Mouse (Mus musculus): Measurements from ENCODE around the gene Ttll5. TPM values are rescaled to one million over a fixed set of nuclear protein-coding genes. Genes with fewer than 3 reads are reported as not detected.

Ttll5 gene
- polyA plus RNA-seq, 1 experiment from 2014 or later, result 3.7 TPM

- H3K4me2 ChIP-seq (replicated peaks; ENCODE audit: low read depth), result no peak overlapping the region
- H3K9ac ChIP-seq (ENCODE audit: low read length), result no peak overlapping the region; the same call in 1 of the 2 replicates
- 64% methylated on average over 8 of the region's 8 CpGs for WGBS
- no peaks in the 10 kb centered on the region for H3K27me3 ChIP-seq (ENCODE audit: control insufficient read depth, insufficient read depth, low read length)
- peak; percentile 77 for ATAC-seq (ENCODE audit: low FRiP score, low TSS enrichment)
- H3K36me3 ChIP-seq (ENCODE audit: control insufficient read depth, insufficient read depth, low read length), result no peaks in the 10 kb centered on the region; the same call in 1 of the 2 replicates
- TF ChIP-seq EP300 (optimal IDR thresholded peaks at IDR 0.05), result no peak
- TF ChIP-seq CTCF (IDR thresholded peaks at IDR 0.05; ENCODE audit: low read depth), result no peak
- H3K27ac ChIP-seq (replicated peaks), result 0 out of 2 replicates have a peak overlapping the region, but pooled peaks have one; percentile 24
- no peak overlapping the region for H3K4me3 ChIP-seq (ENCODE audit: low read depth, low read length)
- DNase-seq (ENCODE audit: low spot score), result peak; percentile 44
- H3K9me3 ChIP-seq (ENCODE audit: control insufficient read depth, low read length), result no peaks in the 10 kb centered on the region
- no peaks in the 10 kb centered on the region for H3K4me1 ChIP-seq (replicated peaks; ENCODE audit: control insufficient read depth, insufficient read depth)
These were observed 55.3 kb downstream of the Ttll5 start for GRCm38 (mm10) chr12:85879631-85880314.

- Histone ChIP-seq H3K4me3 (ENCODE audit: low read depth, low read length) (no peak overlapping the region), H3K27ac (replicated peaks) (no peak overlapping the region), H3K4me1 (replicated peaks; ENCODE audit: control insufficient read depth, insufficient read depth) (no peaks in the 10 kb centered on the region), H3K9ac (ENCODE audit: low read length) (no peak overlapping the region), H3K4me2 (replicated peaks; ENCODE audit: low read depth) (no peak overlapping the region), H3K36me3 (ENCODE audit: control insufficient read depth, insufficient read depth, low read length) (no peaks in the 10 kb centered on the region; the same call in 1 of the 2 replicates), H3K27me3 (ENCODE audit: control insufficient read depth, insufficient read depth, low read length) (no peaks in the 10 kb centered on the region), H3K9me3 (ENCODE audit: control insufficient read depth, low read length) (no peaks in the 10 kb centered on the region)
- ATAC-seq (ENCODE audit: low FRiP score, low TSS enrichment) (no peak), DNase-seq (ENCODE audit: low spot score) (no peak)
- 89% methylated on average over 3 of the region's 3 CpGs for WGBS
- TF ChIP-seq CTCF (IDR thresholded peaks at IDR 0.05; ENCODE audit: low read depth) (no peak), EP300 (optimal IDR thresholded peaks at IDR 0.05) (no peak)
These were observed 60.6 kb downstream of the Ttll5 start for GRCm38 (mm10) chr12:85885024-85885423.

DNA sequence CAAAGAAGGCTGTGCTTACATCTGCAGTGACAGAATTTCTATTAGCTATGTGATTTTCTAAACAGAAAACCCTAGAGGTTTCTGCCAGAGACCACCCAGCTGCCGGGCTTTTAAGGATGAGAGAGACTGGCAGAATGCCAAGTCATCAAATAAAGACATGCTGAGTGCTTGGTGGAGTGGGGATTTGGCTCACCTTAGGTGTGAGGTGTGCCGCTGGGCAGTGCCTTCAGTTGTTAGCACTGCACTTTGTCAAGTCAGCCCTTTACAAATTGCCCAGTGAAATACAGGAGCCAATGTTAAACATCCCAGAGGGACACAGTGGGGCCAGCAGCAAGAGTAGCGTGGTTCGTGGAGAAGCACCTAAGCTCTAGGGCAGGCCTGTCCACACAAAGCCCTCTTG is 65.6 kb downstream of the Ttll5 start:
- H3K4me3 ChIP-seq (ENCODE audit: low read depth, low read length), result no peak overlapping the region
- H3K4me2 ChIP-seq (replicated peaks; ENCODE audit: low read depth), result no peak overlapping the region
- no peaks in the 10 kb centered on the region for H3K9me3 ChIP-seq (ENCODE audit: control insufficient read depth, low read length)
- 0 out of 2 replicates have a peak, but pooled peaks cover 4% of the 10 kb centered on the region for H3K36me3 ChIP-seq (ENCODE audit: control insufficient read depth, insufficient read depth, low read length)
- no peak for DNase-seq (ENCODE audit: low spot score)
- TF ChIP-seq CTCF (IDR thresholded peaks at IDR 0.05; ENCODE audit: low read depth) (no peak), EP300 (optimal IDR thresholded peaks at IDR 0.05) (no peak)
- no peak overlapping the region for H3K9ac ChIP-seq (ENCODE audit: low read length)
- H3K4me1 ChIP-seq (replicated peaks; ENCODE audit: control insufficient read depth, insufficient read depth), result no peaks in the 10 kb centered on the region
- ATAC-seq (ENCODE audit: low FRiP score, low TSS enrichment), result peak; percentile 42; the same call in 1 of the 2 replicates
- H3K27ac ChIP-seq (replicated peaks), result 0 out of 2 replicates have a peak overlapping the region, but pooled peaks have one; percentile 49
- no peaks in the 10 kb centered on the region for H3K27me3 ChIP-seq (ENCODE audit: control insufficient read depth, insufficient read depth, low read length)
- 31% methylated on average over 4 of the region's 4 CpGs for WGBS

DNA sequence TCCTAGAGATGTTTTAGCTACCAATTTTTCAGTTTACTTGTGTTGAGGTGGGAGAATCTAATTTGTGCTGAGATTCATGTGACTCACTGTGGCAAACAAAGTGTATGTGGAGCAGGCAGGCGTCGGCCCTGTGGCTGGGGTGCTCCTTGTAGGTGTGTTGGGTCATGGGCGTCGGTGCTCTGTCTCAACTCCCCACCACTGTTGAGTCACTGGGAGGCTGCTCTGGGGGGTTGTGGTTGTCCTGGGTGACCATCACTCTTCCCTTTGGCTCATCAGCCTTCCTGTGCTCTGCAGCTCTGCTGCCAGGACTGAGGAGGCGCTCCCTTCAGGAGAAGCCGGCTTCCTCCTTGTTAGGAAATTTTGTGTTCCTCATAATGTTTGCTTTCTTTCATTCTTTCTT is 79.5 kb downstream of the Ttll5 start:
- no peaks in the 10 kb centered on the region for H3K36me3 ChIP-seq (ENCODE audit: control insufficient read depth, insufficient read depth, low read length)

GRCm38 (mm10) chr12:85905666-85906065 is 81.2 kb downstream of the Ttll5 start:
- no peak for TF ChIP-seq EP300 (optimal IDR thresholded peaks at IDR 0.05)
- TF ChIP-seq CTCF (IDR thresholded peaks at IDR 0.05; ENCODE audit: low read depth), result no peak
- Histone ChIP-seq H3K27ac (replicated peaks) (no peak overlapping the region), H3K4me1 (replicated peaks; ENCODE audit: control insufficient read depth, insufficient read depth) (no peaks in the 10 kb centered on the region), H3K27me3 (ENCODE audit: control insufficient read depth, insufficient read depth, low read length) (no peaks in the 10 kb centered on the region), H3K9me3 (ENCODE audit: control insufficient read depth, low read length) (no peaks in the 10 kb centered on the region), H3K36me3 (ENCODE audit: control insufficient read depth, insufficient read depth, low read length) (no peaks in the 10 kb centered on the region), H3K4me3 (ENCODE audit: low read depth, low read length) (no peak overlapping the region), H3K4me2 (replicated peaks; ENCODE audit: low read depth) (no peak overlapping the region), H3K9ac (ENCODE audit: low read length) (no peak overlapping the region)
- ATAC-seq (ENCODE audit: low FRiP score, low TSS enrichment) (no peak), DNase-seq (ENCODE audit: low spot score) (no peak)
- WGBS, result 94% methylated on average over 2 of the region's 2 CpGs

More for the DNA sequence above, 79.5 kb downstream of the Ttll5 start:
- Histone ChIP-seq H3K9me3 (ENCODE audit: control insufficient read depth, low read length) (no peaks in the 10 kb centered on the region), H3K9ac (ENCODE audit: low read length) (no peak overlapping the region), H3K4me3 (ENCODE audit: low read depth, low read length) (no peak overlapping the region), H3K4me1 (replicated peaks; ENCODE audit: control insufficient read depth, insufficient read depth) (no peaks in the 10 kb centered on the region), H3K27me3 (ENCODE audit: control insufficient read depth, insufficient read depth, low read length) (no peaks in the 10 kb centered on the region), H3K27ac (replicated peaks) (no peak overlapping the region), H3K4me2 (replicated peaks; ENCODE audit: low read depth) (no peak overlapping the region)
- ATAC-seq (ENCODE audit: low FRiP score, low TSS enrichment) (peak; percentile 71; the same call in 1 of the 2 replicates), DNase-seq (ENCODE audit: low spot score) (peak; percentile 50)
- no peak for TF ChIP-seq EP300 (optimal IDR thresholded peaks at IDR 0.05)
- TF ChIP-seq CTCF (IDR thresholded peaks at IDR 0.05; ENCODE audit: low read depth), result no peak
- WGBS, result 63% methylated on average over 6 of the region's 6 CpGs

DNA sequence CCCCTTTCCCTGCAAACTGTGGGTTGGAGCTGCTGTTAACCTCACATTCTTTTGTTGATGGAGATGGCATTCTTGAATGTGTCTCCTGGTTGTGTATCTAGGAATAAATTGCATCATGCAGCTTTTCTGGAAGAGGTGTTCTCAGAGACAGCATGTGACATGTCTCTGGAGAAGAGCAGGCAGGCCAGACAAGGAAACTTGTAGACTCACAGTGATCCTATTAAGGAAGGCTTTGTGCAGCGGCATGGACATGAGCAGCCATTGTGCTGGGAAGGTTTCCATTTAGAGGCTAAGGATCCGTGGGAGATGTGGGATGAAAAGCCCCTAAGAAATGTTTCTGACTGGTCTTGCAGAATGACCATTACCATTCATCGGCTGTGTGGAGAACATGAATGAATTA is 83.4 kb downstream of the Ttll5 start:
- WGBS, result 65% methylated on average over 3 of the region's 3 CpGs
- H3K4me3 ChIP-seq (ENCODE audit: low read depth, low read length), result no peak overlapping the region
- no peak for TF ChIP-seq CTCF (IDR thresholded peaks at IDR 0.05; ENCODE audit: low read depth)
- TF ChIP-seq EP300 (optimal IDR thresholded peaks at IDR 0.05), result no peak
- ATAC-seq (ENCODE audit: low FRiP score, low TSS enrichment) (no peak), DNase-seq (ENCODE audit: low spot score) (no peak)
- no peak overlapping the region for H3K27ac ChIP-seq (replicated peaks)
- no peaks in the 10 kb centered on the region for H3K36me3 ChIP-seq (ENCODE audit: control insufficient read depth, insufficient read depth, low read length)
- H3K27me3 ChIP-seq (ENCODE audit: control insufficient read depth, insufficient read depth, low read length), result no peaks in the 10 kb centered on the region
- H3K9me3 ChIP-seq (ENCODE audit: control insufficient read depth, low read length), result no peaks in the 10 kb centered on the region
- no peak overlapping the region for H3K9ac ChIP-seq (ENCODE audit: low read length)
- H3K4me2 ChIP-seq (replicated peaks; ENCODE audit: low read depth), result no peak overlapping the region
- H3K4me1 ChIP-seq (replicated peaks; ENCODE audit: control insufficient read depth, insufficient read depth), result no peaks in the 10 kb centered on the region

Data from stomach, postnatal 0 days (tissue).